Mouse (Mus musculus) left cerebral cortex, adult 11 months (tissue): ENCODE measurements at regions not wholly inside any gene's neighbourhood (a gene's known extent, or its start where the extent isn't known, plus 50 kb on each side); places are given as distances from the start of the nearest gene placed in this dataset.

Experiments used
- DNase-seq: peaks from one replicate; pipeline ENCODE4 v3.0.0; 2022; ENCODE audit warnings: low spot score

- no peak for DNase-seq
Measured at GRCm38 (mm10) chr5:99165807-99166360, 128.7 kb upstream of the Prkg2 start.

GRCm38 (mm10) chr5:99157973-99158372, 120.8 kb upstream of the Prkg2 start:
- peak; percentile 19 for DNase-seq

GRCm38 (mm10) chr5:99153269-99153850, 116.2 kb upstream of the Prkg2 start:
- DNase-seq: no peak

- no peak for DNase-seq
Measured at GRCm38 (mm10) chr5:99152299-99152698, 115.1 kb upstream of the Prkg2 start.

- no peak for DNase-seq
Measured at GRCm38 (mm10) chr5:99149904-99150303, 112.8 kb upstream of the Prkg2 start.

- no peak for DNase-seq
Measured at GRCm38 (mm10) chr5:99132670-99133069, 95.5 kb upstream of the Prkg2 start.

GRCm38 (mm10) chr5:99128628-99129027, 91.5 kb upstream of the Prkg2 start:
- DNase-seq: no peak

GRCm38 (mm10) chr5:99125418-99125817, 88.3 kb upstream of the Prkg2 start:
- no peak for DNase-seq

GRCm38 (mm10) chr5:99111755-99112154, 74.6 kb upstream of the Prkg2 start:
- DNase-seq: no peak

GRCm38 (mm10) chr5:99111235-99111634, 74.1 kb upstream of the Prkg2 start:
- DNase-seq: no peak

GRCm38 (mm10) chr5:99099727-99100116, 62.6 kb upstream of the Prkg2 start:
- no peak for DNase-seq

- no peak for DNase-seq
Measured at GRCm38 (mm10) chr5:99099014-99099726, 62.0 kb upstream of the Prkg2 start.
